Mouse (Mus musculus) left cerebral cortex, adult 2 months (tissue): ENCODE measurements around the gene Ldlrad3. TPM values are rescaled to one million over a fixed set of nuclear protein-coding genes. Genes with fewer than 3 reads are reported as not detected.

Experiments
- DNase-seq, 2 experiments: peaks; one replicate each; pipeline ENCODE4 v3.0.0; 2021 to 2022; ENCODE audit warnings: low spot score in 2 of 2, mixed read lengths in 1 of 2; ENCODE audit errors: extremely low spot score in 1 of 2
- H3K27ac ChIP-seq: fragments of 200-600 bp; 2 replicates; pipeline ENCODE4 v1.8.1; 2022
- H3K4me3 ChIP-seq: fragments of 200-600 bp; 2 replicates; pipeline ENCODE4 v1.8.1; 2022
- CTCF ChIP-seq: fragments of 200-600 bp; IDR thresholded peaks from 2 replicates; pipeline ENCODE4 v1.8.1; 2022; ENCODE audit warnings: antibody characterized with exemption, mild to moderate bottlenecking, moderate library complexity
- intact Hi-C: fragments of 180-260 bp; cut with DNase I; formaldehyde crosslinking; loops from one replicate; pipeline ENCODE4 v1.15.1; 2025
- total RNA-seq, 2 experiments: library from RNA; stranded (reverse); gene quantifications; 2 replicates each; pipeline ENCODE4 v1.2.3; 2021

The Ldlrad3 gene
- total RNA-seq, 2 experiments from 2014 or later: 9.1 to 10.3 TPM

GRCm38 (mm10) chr2:102082782-102083181, 103.4 kb downstream of the Ldlrad3 start:
- TF ChIP-seq CTCF: no peak
- Histone ChIP-seq H3K27ac (no peak overlapping the region), H3K4me3 (no peak overlapping the region)
- DNase-seq: no peak
- intact Hi-C loops: no loop called here

DNA sequence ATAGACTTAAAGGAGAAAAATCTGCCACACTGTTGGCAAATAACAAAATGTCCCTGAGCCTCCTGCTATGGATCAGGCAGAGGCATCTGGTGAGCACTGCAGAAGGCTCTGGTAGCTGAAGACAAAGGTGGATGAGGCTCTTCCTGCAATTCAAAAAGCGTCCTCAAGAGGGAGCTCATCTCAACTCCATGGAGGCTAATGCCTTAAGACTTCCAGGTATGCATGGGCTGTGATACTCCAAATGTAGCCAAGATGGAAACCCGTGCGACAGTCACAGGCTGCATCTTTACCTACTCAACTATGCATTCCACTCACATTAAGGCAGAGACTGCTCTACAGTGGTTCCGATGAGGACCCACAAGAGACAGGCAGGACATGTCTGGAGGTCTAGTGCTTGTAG, 108.6 kb downstream of the Ldlrad3 start:
- DNase-seq: peak; percentile 70 to 83
- Histone ChIP-seq H3K27ac (no peak overlapping the region), H3K4me3 (no peak overlapping the region)
- peak; percentile 92 for TF ChIP-seq CTCF
- intact Hi-C loops: no loop called here

DNA sequence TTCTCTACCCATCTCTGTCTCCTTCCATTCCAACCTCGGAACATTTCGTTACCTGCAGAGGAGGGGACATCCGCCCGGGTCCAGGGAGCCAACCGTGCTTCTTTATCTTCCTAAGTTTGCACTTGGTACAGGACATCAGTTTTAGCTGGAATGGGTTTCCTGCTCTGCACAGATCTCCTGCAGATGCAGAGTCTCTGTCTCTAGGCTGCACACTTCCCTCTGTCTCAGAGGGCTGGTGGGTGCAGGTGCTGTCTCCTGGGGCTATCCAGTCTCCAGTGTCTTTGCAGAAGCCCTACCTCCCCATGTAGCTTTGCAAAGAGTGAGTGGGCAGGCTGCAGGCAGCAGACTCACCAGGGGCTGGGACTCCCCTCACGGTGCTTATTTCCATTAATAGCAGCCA, 109.9 kb downstream of the Ldlrad3 start:
- intact Hi-C loops: no loop called here

GRCm38 (mm10) chr2:102073266-102074037, 112.7 kb downstream of the Ldlrad3 start:
- Histone ChIP-seq H3K27ac (no peak overlapping the region), H3K4me3 (no peak overlapping the region)
- no peak for TF ChIP-seq CTCF
- intact Hi-C loops: no loop called here
- DNase-seq: no peak

More for the DNA sequence above, 109.9 kb downstream of the Ldlrad3 start:
- Histone ChIP-seq H3K4me3 (no peak overlapping the region), H3K27ac (no peak overlapping the region)
- no peak for TF ChIP-seq CTCF
- no peak for DNase-seq

- no peak for DNase-seq
- no peak overlapping the region for H3K27ac ChIP-seq
- H3K4me3 ChIP-seq: no peak overlapping the region
- intact Hi-C loops: no loop called here
- TF ChIP-seq CTCF: no peak
Observed at GRCm38 (mm10) chr2:102072859-102073258, 113.3 kb downstream of the Ldlrad3 start.

GRCm38 (mm10) chr2:102071022-102071717, 115.0 kb downstream of the Ldlrad3 start:
- no peak overlapping the region for H3K27ac ChIP-seq
- H3K4me3 ChIP-seq: no peak overlapping the region
- intact Hi-C loops: no loop called here
- no peak for TF ChIP-seq CTCF
- DNase-seq: peak; percentile 32 to 35

DNA sequence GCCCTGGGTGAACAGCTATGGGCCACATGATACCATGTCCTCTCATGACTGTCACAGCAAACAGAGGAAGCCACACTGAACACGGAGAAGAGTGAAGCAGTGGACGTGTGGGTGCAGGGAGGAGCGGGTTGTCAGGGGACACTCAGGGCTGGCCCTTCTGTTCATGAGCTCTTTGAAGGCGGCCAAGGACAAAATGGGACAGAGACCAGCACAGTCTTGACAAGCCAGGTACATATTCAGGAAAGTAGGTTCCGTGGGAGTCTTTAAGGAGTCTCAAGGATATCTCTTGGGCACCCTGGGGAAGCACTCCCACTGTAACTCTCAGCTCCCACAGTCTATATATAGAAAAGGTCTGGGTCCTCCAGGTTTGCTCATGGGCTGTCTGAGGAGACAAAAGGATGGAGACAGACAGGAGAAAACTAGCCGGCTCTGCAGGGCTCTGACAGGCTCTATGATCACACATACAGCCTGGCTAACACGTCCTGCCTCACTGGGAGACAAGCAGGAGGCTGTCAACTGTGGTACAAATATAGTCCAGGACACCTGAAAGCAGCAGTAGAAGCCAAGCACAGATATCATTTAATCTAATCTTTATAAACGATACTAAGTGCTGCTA, 121.3 kb downstream of the Ldlrad3 start:
- DNase-seq: no peak
- Histone ChIP-seq H3K4me3 (no peak overlapping the region), H3K27ac (no peak overlapping the region)
- TF ChIP-seq CTCF: no peak
- intact Hi-C loops: no loop called here

DNA sequence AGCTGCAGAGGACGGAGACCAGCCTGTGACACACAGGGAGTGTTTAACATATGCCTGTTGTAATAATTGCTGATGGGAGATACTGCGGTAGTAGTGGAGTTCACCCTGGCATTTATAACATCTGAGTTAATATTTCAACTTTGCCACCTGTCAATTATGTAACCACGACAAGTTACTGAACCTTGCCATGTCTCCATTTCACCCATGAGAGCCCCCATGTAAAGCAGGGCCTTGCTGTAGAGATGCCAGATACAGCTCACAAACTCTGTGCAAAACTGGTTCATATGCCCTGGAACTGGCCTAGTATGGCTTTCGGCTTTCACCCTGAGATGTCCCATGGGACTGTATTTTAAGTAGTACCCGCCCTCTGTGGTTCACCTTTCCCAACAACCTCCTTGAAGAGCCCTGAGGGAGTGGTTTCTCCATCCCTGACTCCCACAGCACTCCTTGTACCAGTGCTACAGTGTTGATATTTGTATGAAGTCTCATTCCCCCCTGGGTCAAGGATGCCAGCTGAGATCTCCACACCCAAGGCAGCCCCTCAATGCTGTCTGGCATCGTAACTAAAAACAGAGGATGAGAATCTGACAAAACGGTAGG, 122.2 kb downstream of the Ldlrad3 start:
- intact Hi-C loops: no loop called here
- H3K4me3 ChIP-seq: no peak overlapping the region
- DNase-seq: no peak
- H3K27ac ChIP-seq: no peak overlapping the region
- TF ChIP-seq CTCF: no peak

GRCm38 (mm10) chr2:102062861-102063468, 123.2 kb downstream of the Ldlrad3 start:
- Histone ChIP-seq H3K27ac (no peak overlapping the region), H3K4me3 (no peak overlapping the region)
- no peak for TF ChIP-seq CTCF
- DNase-seq: no peak
- intact Hi-C loops: no loop called here

DNA sequence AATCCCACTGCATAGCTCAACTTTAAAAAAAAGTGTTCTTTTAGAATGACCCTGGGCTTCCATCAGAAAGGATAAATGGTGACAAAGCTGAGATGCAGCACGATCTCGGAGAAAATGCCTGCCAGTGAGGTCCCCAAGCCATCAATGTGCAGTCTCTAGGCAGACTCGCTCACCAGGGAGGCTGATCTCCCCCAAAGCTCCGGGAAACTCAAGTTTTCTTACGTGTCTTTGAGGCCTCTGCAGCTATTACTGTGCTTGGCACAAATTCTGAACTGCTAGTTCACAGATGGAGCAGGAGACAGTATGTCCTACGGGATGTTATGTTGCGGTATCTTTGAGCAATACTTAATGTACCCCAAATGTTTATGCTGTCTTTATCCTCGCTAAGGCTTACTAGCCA, 124.3 kb downstream of the Ldlrad3 start:
- intact Hi-C loops: no loop called here

DNA sequence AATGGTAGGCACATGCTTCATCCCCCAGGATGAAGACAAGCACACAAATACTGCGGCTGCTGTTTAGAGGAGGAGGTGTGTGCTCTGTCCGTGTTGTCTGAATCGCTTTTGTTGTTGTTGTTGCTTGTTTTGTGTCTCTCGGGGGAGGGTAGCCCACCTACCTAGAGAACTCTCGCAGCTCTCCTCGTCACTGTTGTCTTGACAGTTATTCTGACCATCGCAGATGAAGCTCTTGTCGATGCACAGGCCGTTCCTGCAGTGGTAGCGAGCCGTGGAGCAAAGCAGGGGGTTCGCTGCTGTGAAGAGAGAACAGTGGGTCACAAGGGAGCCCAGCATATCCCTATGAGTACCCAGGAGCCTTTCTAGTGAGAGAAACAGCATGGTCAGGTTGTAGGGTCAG, 128.4 kb downstream of the Ldlrad3 start:
- intact Hi-C loops: no loop called here
- no peak for TF ChIP-seq CTCF
- Histone ChIP-seq H3K4me3 (no peak overlapping the region), H3K27ac (peak overlapping the region; percentile 78)
- no peak for DNase-seq

More for the DNA sequence above, 124.3 kb downstream of the Ldlrad3 start:
- TF ChIP-seq CTCF: no peak
- Histone ChIP-seq H3K4me3 (no peak overlapping the region), H3K27ac (peak overlapping the region; percentile 71)
- no peak for DNase-seq
